Mouse (Mus musculus) spleen, adult 2 months (tissue): Measurements from ENCODE around the gene 4933415F23Rik. TPM values are rescaled to one million over a fixed set of nuclear protein-coding genes. Genes with fewer than 3 reads are reported as not detected.

Experiments used
- DNase-seq, 2 experiments: peaks; one replicate each; pipeline versions ENCODE4 v3.0.0 to v3.0.0-alpha.2; 2012 to 2021; ENCODE audit warnings: low spot score in 2 of 2, low read depth in 1 of 2
- H3K27ac ChIP-seq: fragments of 200-500 bp; 2 replicates; pipeline ENCODE4 v1.5.1; 2012; ENCODE audit warnings: low read length, inconsistent platforms; ENCODE audit not compliant: insufficient read depth
- H3K27me3 ChIP-seq: fragments of 200-500 bp; 2 replicates; pipeline ENCODE4 v1.6.1; 2012; ENCODE audit warnings: mild to moderate bottlenecking, moderate library complexity, low read length, inconsistent platforms; ENCODE audit not compliant: control insufficient read depth, insufficient read depth
- H3K36me3 ChIP-seq: fragments of 200-500 bp; 2 replicates; pipeline ENCODE4 v1.6.1; 2012; ENCODE audit warnings: mild to moderate bottlenecking, low read length, inconsistent platforms; ENCODE audit not compliant: control insufficient read depth, insufficient read depth
- H3K4me1 ChIP-seq: fragments of 200-500 bp; 2 replicates; pipeline ENCODE4 v1.6.1; 2011; ENCODE audit warnings: inconsistent platforms; ENCODE audit not compliant: control insufficient read depth, insufficient read depth, insufficient read length
- H3K4me3 ChIP-seq: fragments of 200-500 bp; 2 replicates; pipeline ENCODE4 v1.5.1; 2011; ENCODE audit warnings: mild to moderate bottlenecking, inconsistent platforms; ENCODE audit not compliant: insufficient read depth, insufficient read length; ENCODE audit errors: extremely low read depth
- CTCF ChIP-seq: fragments of 200-500 bp; IDR thresholded peaks from 2 replicates; pipeline ENCODE4 v1.5.1; 2011; ENCODE audit warnings: mild to moderate bottlenecking, inconsistent platforms; ENCODE audit not compliant: insufficient read depth, insufficient read length, insufficient replicate concordance; ENCODE audit errors: extremely low read depth
- POLR2A ChIP-seq: fragments of 200-500 bp; IDR thresholded peaks from 2 replicates; pipeline ENCODE4 v1.6.1; 2011; ENCODE audit warnings: low read depth, low read length, inconsistent platforms
- WGBS: fragments of 180-500 bp; shearing (Covaris S2); methylation state at CpG from one replicate; pipeline ENCODE4 v1.1.7; 2018; 5-methylcytosine and 5-hydroxymethylcytosine counted together
- polyA plus RNA-seq: library from polyadenylated mRNA; depleted of rRNA; stranded (reverse); fragments of >200 nt; gene quantifications from 2 replicates; pipeline ENCODE4 v1.2.3, GENCODE M21; 2012

Gene 4933415F23Rik
- polyA plus RNA-seq, 1 experiment: not detected

DNA sequence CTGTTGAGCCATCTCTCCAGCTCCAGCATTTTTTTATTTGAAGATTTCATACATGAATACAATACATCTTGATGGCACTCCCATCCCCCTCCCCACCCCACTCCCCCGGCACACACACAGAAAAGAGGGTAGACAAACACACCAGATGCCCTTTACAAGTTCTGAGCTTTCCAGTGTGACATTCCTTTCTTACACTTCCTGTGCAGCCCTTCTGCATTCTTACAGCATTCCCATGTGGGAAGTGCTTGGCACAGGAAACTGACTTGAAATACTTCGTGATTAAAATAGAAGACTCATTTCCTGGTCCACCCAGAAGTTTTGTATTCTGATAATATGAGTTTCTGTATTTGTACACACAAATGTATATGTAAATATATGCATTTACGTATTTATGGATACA, 15.4 kb upstream of the 4933415F23Rik start:
- H3K4me1 ChIP-seq: no peaks in the 10 kb centered on the region
- no peak overlapping the region for H3K27ac ChIP-seq
- TF ChIP-seq POLR2A (no peak), CTCF (no peak)
- WGBS: 60% methylated on average over 3 of the region's 3 CpGs
- H3K27me3 ChIP-seq: no peaks in the 10 kb centered on the region
- DNase-seq: no peak
- H3K4me3 ChIP-seq: no peak overlapping the region
- no peaks in the 10 kb centered on the region for H3K36me3 ChIP-seq

DNA sequence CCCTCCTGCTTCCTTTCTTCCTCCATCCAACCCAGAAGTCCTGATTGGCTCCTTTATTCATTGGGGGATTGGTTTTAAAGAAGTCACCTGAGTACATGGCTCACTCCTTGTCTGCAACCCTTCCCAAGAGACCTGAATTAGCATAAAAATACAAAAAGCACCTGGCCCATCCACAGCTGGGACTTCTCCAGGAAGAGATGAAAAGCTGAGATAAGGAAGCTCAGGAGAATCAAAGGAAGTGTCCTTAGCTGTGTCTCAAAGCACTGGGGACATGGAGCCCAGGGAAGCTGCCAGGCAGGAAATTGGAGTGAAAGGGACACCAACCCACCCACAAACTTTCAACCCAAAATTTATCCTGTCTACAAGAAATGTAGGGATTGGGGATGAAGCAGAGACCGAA, 7.1 kb upstream of the 4933415F23Rik start:
- no peak for DNase-seq
- H3K4me1 ChIP-seq: no peaks in the 10 kb centered on the region
- no peaks in the 10 kb centered on the region for H3K27me3 ChIP-seq
- H3K36me3 ChIP-seq: no peaks in the 10 kb centered on the region
- no peak overlapping the region for H3K4me3 ChIP-seq
- TF ChIP-seq CTCF (no peak), POLR2A (no peak)
- WGBS: 83% methylated on average over 1 of the region's 1 CpGs
- no peak overlapping the region for H3K27ac ChIP-seq

DNA sequence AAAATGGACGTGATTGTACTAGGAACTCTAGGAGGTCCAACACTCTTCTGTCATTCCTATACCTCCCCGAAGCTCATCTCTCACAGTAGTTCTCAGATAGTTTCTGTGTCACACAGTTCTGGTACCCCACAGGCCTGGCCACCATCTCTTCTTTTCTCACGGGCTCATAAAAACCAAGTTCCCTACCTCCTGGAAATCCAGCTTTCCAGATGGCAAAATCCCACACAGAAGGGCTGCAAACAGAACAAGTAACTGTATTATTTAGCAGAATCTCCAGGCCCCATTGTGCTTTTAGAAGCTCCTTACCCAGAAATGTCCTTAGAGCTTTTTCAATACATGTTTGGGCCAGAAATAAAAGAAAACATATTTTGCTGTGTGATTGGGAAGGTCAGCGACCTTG, 828 bp upstream of the 4933415F23Rik start:
- Histone ChIP-seq H3K36me3 (no peaks in the 10 kb centered on the region), H3K27ac (no peak overlapping the region), H3K27me3 (no peaks in the 10 kb centered on the region), H3K4me3 (no peak overlapping the region), H3K4me1 (no peaks in the 10 kb centered on the region)
- DNase-seq: no peak
- 86% methylated on average over 4 of the region's 4 CpGs for WGBS
- no peak for TF ChIP-seq POLR2A
- TF ChIP-seq CTCF: no peak

DNA sequence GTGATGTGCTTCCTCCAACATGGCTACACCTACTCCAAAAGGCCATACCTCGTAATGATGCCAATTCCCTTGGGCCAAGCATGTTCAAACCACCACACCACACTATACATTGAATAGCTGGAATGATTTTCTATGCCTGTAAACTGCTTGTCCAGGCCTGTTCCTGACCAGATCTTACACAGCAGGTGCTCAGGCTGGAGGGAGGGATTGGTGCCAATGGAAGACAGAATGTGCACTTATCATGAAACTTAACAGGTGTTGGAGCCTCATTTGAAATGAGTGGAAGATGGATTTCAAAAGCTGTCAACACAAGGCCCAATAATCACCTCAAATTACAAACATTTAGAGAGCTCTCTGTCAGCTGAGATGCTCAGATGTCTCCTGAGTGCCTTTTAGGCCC, 2.3 kb downstream of the 4933415F23Rik start:
- no peak overlapping the region for H3K27ac ChIP-seq
- H3K36me3 ChIP-seq: no peaks in the 10 kb centered on the region
- H3K4me1 ChIP-seq: no peaks in the 10 kb centered on the region
- H3K4me3 ChIP-seq: no peak overlapping the region
- TF ChIP-seq POLR2A (no peak), CTCF (no peak)
- 61% methylated on average over 1 of the region's 1 CpGs for WGBS
- no peak for DNase-seq
- no peaks in the 10 kb centered on the region for H3K27me3 ChIP-seq

DNA sequence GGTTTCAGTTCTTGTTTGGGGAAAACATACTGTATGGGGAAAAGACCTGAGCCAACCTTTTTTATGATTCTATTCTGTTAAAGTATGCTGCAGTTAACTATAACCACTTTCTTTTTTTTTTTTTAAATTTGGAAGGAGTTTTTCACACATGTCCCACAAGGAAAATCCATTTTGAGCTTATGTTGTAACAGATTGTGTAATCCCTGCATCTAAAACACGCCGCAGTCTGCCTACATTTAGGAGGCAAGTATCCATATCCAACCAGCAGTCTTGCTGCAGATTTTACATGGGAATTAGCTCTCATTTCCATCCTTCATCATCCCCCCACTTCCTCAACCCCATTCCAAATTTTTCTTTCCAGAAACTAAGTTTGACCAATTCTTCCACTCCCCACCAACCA, 3.6 kb downstream of the 4933415F23Rik start:
- TF ChIP-seq POLR2A: no peak
- no peak for TF ChIP-seq CTCF
- Histone ChIP-seq H3K27ac (no peak overlapping the region), H3K4me3 (no peak overlapping the region), H3K27me3 (no peaks in the 10 kb centered on the region), H3K4me1 (no peaks in the 10 kb centered on the region), H3K36me3 (no peaks in the 10 kb centered on the region)
- DNase-seq: no peak
- WGBS: 100% methylated on average over 2 of the region's 2 CpGs

DNA sequence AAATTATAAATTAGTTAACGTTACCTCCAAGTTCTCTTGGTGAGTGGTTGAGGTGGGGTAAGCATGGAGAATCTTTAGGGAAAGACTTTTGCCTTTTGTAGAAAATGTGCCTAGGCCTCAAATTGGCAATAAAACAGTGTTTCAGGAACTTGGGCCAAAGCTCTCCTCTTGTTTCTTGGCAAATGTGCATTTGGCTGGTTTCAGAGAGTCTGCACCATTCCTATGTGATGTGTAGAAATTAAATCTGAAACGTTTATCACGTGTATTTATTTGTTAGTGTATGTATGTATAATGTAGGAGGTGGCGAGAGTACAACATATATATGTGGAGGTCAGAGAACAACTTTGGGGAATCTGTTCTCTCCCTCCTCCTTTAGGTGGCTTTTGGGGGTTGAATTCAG, 4.1 kb downstream of the 4933415F23Rik start:
- 85% methylated on average over 4 of the region's 4 CpGs for WGBS
- no peaks in the 10 kb centered on the region for H3K27me3 ChIP-seq
- DNase-seq: no peak
- no peak overlapping the region for H3K27ac ChIP-seq
- H3K4me1 ChIP-seq: no peaks in the 10 kb centered on the region
- H3K36me3 ChIP-seq: no peaks in the 10 kb centered on the region
- H3K4me3 ChIP-seq: no peak overlapping the region
- TF ChIP-seq POLR2A: no peak
- no peak for TF ChIP-seq CTCF

DNA sequence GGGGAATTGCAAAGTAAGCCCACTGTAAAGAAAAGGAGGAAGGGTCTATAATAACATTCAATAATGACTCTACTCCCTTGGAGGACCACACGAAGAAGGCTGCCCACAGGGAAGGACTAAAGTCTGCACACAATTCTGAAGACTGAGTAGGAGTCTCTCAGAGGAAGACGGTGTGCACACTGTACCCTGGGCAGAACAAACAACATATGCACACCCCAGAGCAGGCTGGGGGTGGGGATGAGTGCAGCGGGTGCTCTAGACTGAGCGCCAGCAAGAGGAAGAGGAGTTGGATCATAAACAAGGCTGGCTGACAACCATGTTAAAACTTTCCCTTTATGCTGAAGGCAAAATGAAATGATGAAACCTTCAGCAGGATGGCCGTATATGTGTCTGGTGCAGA, 34.3 kb downstream of the 4933415F23Rik start:
- Histone ChIP-seq H3K27ac (no peak overlapping the region), H3K27me3 (no peaks in the 10 kb centered on the region), H3K4me3 (no peak overlapping the region), H3K36me3 (no peaks in the 10 kb centered on the region), H3K4me1 (no peaks in the 10 kb centered on the region)
- no peak for TF ChIP-seq CTCF
- no peak for TF ChIP-seq POLR2A
- no peak for DNase-seq
- 80% methylated on average over 5 of the region's 5 CpGs for WGBS
